Mouse (Mus musculus) C2C12 (cell line): ENCODE measurements around the gene 2310057M21Rik. TPM values are rescaled to one million over a fixed set of nuclear protein-coding genes. Genes with fewer than 3 reads are reported as not detected.

ENCODE experiments used
- H3K27me3 ChIP-seq: one replicate; pipeline ENCODE4 v1.6.1; 2011; ENCODE audit not compliant: control insufficient read depth, insufficient read depth, insufficient read length
- H3K36me3 ChIP-seq: one replicate; pipeline ENCODE4 v1.6.1; 2011; ENCODE audit not compliant: control insufficient read depth, insufficient read depth
- H3K4me3 ChIP-seq: one replicate; pipeline ENCODE4 v1.5.1; 2011; ENCODE audit warnings: mild to moderate bottlenecking, control low read depth; ENCODE audit not compliant: poor library complexity, insufficient read depth, severe bottlenecking
- H3K79me2 ChIP-seq: one replicate; pipeline ENCODE4 v1.6.1; 2011; ENCODE audit not compliant: control insufficient read depth, insufficient read depth
- H3K79me3 ChIP-seq: one replicate; pipeline ENCODE4 v1.6.1; 2011; ENCODE audit warnings: low read depth, control low read depth
- H3ac ChIP-seq: one replicate; pipeline ENCODE3; 2011; ENCODE audit warnings: low read depth; ENCODE audit not compliant: control insufficient read depth, insufficient read length
- CEBPB ChIP-seq: IDR thresholded peaks from one replicate; pipeline ENCODE4 v1.6.1; 2011; ENCODE audit warnings: low read depth, mild to moderate bottlenecking, control low read depth, moderate library complexity
- CTCF ChIP-seq: IDR thresholded peaks from one replicate; pipeline ENCODE4 v1.5.1; 2011; ENCODE audit not compliant: control insufficient read depth, insufficient read depth, insufficient read length
- FOSL1 ChIP-seq: IDR thresholded peaks from one replicate; pipeline ENCODE4 v1.8.0; 2011; ENCODE audit warnings: mild to moderate bottlenecking, low read length; ENCODE audit not compliant: poor library complexity, insufficient read depth, severe bottlenecking
- MAX ChIP-seq: IDR thresholded peaks from one replicate; pipeline ENCODE4 v1.6.1; 2011; ENCODE audit warnings: mild to moderate bottlenecking, control low read depth
- MYOD1 ChIP-seq: IDR thresholded peaks from one replicate; pipeline ENCODE4 v1.6.1; 2011; ENCODE audit warnings: low read depth; ENCODE audit not compliant: control insufficient read depth, insufficient read length
- MYOG ChIP-seq: IDR thresholded peaks from one replicate; pipeline ENCODE4 v1.6.1; 2011; ENCODE audit not compliant: control insufficient read depth, insufficient read length; ENCODE audit errors: extremely low read depth
- USF1 ChIP-seq: IDR thresholded peaks from one replicate; pipeline ENCODE4 v1.6.1; 2011; ENCODE audit warnings: low read depth, mild to moderate bottlenecking, control low read depth, moderate library complexity
- polyA plus RNA-seq: library from polyadenylated mRNA; unstranded; fragments of >200 nt; fragmentation: generic; extraction: Trizol; gene quantifications from one replicate; pipeline ENCODE4 v1.2.1, GENCODE M21; 2012; ENCODE audit warnings: missing spikeins

2310057M21Rik gene
- polyA plus RNA-seq, 1 experiment = 12.3 TPM

GRCm38 (mm10) chr7:131362269-131362614 lies 317 bp downstream of the 2310057M21Rik start:
- TF ChIP-seq MAX (no peak), USF1 (no peak), CTCF (no peak), FOSL1 (no peak)

GRCm38 (mm10) chr7:131356105-131356504 lies 6.5 kb downstream of the 2310057M21Rik start:
- peaks cover 62% of the 10 kb centered on the region for H3K36me3 ChIP-seq

More at GRCm38 (mm10) chr7:131362269-131362614, 317 bp downstream of the 2310057M21Rik start:
- Histone ChIP-seq H3K36me3 (peaks cover 39% of the 10 kb centered on the region), H3ac (peak overlapping the region; percentile 79), H3K79me2 (peaks cover 19% of the 10 kb centered on the region), H3K4me3 (peak overlapping the region; percentile 59), H3K27me3 (no peaks in the 10 kb centered on the region), H3K79me3 (peaks cover 11% of the 10 kb centered on the region)

DNA sequence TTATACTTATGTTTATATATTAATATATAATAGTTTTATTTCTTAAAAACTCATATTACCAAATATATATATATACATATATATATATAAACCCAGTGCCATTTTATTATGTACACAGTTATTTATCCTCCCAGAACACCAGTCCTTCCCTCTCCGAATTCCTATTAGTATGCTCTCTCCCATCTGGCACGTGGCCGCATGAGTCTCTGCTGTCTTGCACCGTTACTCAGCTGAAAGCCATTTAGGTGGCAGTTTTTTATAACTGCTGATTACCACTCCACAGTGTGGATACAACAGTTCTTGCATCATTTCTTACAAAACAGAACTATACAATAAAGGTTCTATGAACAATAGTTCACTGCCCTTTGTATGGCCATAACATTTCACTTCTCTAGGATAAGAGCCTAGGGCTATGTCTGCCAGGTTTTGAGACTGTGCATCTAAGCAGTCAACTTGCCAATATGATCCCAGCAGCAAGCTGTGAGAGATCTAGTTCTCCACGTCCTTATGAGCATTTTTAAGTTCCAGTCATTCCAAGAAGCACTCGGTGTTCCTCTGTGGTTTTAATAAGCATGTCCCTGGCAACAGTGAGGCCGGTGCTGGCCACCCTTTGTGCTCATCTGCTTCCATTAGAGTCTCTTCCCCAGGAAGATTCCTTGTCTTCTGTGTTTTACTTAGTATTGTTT lies 16.6 kb downstream of the 2310057M21Rik start:
- Histone ChIP-seq H3K36me3 (peaks cover 43% of the 10 kb centered on the region), H3K27me3 (no peaks in the 10 kb centered on the region), H3K79me2 (no peaks in the 10 kb centered on the region), H3K4me3 (no peak overlapping the region), H3ac (no peak overlapping the region), H3K79me3 (no peaks in the 10 kb centered on the region)
- no peak for TF ChIP-seq CEBPB
- no peak for TF ChIP-seq CTCF
- no peak for TF ChIP-seq MYOG
- no peak for TF ChIP-seq MYOD1
- no peak for TF ChIP-seq MAX
- TF ChIP-seq FOSL1 = no peak
- TF ChIP-seq USF1 = no peak

More at GRCm38 (mm10) chr7:131356105-131356504, 6.5 kb downstream of the 2310057M21Rik start:
- H3K79me2 ChIP-seq = peaks cover 6% of the 10 kb centered on the region
- no peaks in the 10 kb centered on the region for H3K27me3 ChIP-seq
- no peak overlapping the region for H3K4me3 ChIP-seq
- H3K79me3 ChIP-seq = peaks cover 4% of the 10 kb centered on the region
- no peak overlapping the region for H3ac ChIP-seq
- TF ChIP-seq MYOG = no peak
- TF ChIP-seq FOSL1 = no peak
- no peak for TF ChIP-seq MYOD1
- no peak for TF ChIP-seq CTCF
- TF ChIP-seq MAX = no peak
- TF ChIP-seq CEBPB = no peak
- no peak for TF ChIP-seq USF1

GRCm38 (mm10) chr7:131337502-131338068 lies 25.0 kb downstream of the 2310057M21Rik start:
- no peak for TF ChIP-seq CEBPB
- TF ChIP-seq MYOG = no peak
- no peak for TF ChIP-seq USF1
- Histone ChIP-seq H3K36me3 (peaks cover 16% of the 10 kb centered on the region), H3K79me3 (no peaks in the 10 kb centered on the region), H3K4me3 (no peak overlapping the region), H3ac (no peak overlapping the region), H3K27me3 (no peaks in the 10 kb centered on the region), H3K79me2 (no peaks in the 10 kb centered on the region)

DNA sequence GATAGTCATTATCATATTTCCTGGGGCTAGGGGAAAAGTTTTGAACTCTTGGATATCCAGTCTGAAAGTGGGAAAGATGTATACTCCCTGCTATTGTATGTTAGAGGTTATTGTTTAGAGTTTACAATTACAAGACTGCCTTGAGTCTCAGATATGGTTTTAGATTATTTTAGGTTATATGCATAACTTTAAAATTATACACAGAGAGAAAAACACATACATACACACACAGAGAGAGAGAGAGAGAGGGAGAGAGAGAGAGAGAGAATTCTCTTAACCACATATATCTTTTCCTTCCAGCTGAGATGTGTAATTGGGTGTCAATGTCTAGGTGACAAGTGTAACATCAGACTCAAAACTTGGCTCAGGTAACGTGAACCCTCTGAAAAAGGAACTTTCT lies 29.0 kb downstream of the 2310057M21Rik start, which contains the start of gene Fam24a:
Fam24a (plus strand) TSS at position 301 of the 400 bp plus-strand sequence.
- Histone ChIP-seq H3ac (no peak within 1 kb of the TSS), H3K27me3 (no peaks in the 10 kb centered on the region), H3K79me2 (no peaks in the 10 kb centered on the region), H3K36me3 (peaks cover 4% of the 10 kb centered on the region), H3K4me3 (no peak within 1 kb of the TSS), H3K79me3 (no peaks in the 10 kb centered on the region)
- TF ChIP-seq CEBPB = no peak
- no peak for TF ChIP-seq MYOD1
- TF ChIP-seq USF1 = no peak
- TF ChIP-seq CTCF = no peak
- TF ChIP-seq MYOG = no peak
- no peak for TF ChIP-seq MAX
- TF ChIP-seq FOSL1 = no peak

GRCm38 (mm10) chr7:131331688-131332087 lies 30.9 kb downstream of the 2310057M21Rik start:
- Histone ChIP-seq H3ac (no peak overlapping the region), H3K4me3 (no peak overlapping the region), H3K36me3 (no peaks in the 10 kb centered on the region), H3K27me3 (no peaks in the 10 kb centered on the region), H3K79me3 (no peaks in the 10 kb centered on the region), H3K79me2 (no peaks in the 10 kb centered on the region)
- no peak for TF ChIP-seq USF1
- TF ChIP-seq CEBPB = no peak
- TF ChIP-seq FOSL1 = no peak
- no peak for TF ChIP-seq MAX
- TF ChIP-seq MYOG = no peak
- TF ChIP-seq CTCF = no peak
- TF ChIP-seq MYOD1 = no peak
